Mouse (Mus musculus) cerebellum, adult 2 months (tissue): Measurements from ENCODE around the gene B3galnt1.

ENCODE experiments used
- CTCF ChIP-seq: fragments of 200-500 bp; IDR thresholded peaks from 2 replicates; pipeline ENCODE4 v1.5.1; 2011; ENCODE audit warnings: low read depth, mild to moderate bottlenecking, control low read depth, low read length, moderate library complexity, borderline replicate concordance; ENCODE audit not compliant: insufficient read depth
- POLR2A ChIP-seq: fragments of 200-500 bp; IDR thresholded peaks from 2 replicates; pipeline ENCODE4 v1.6.1; 2011; ENCODE audit warnings: low read length, control low read depth, borderline replicate concordance; ENCODE audit not compliant: insufficient read depth

DNA sequence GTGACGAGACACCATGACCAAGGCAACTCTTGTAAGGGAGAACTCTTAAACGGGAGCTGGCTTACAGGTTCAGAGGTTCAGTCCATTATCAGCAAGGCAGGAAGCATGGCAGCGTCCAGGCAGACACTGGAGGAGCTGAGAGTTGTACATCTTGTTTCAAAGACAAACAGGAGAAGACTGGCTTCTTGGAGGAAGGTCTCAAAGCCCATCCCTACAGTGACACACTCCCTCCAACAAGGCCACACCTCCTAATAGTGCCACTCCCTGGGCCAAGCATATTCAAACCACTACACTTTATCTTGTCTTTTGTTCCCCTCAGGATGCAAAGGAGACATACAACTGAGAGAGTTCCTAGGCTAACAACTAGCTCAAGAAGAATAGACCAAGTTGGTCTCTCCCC is 2.6 kb downstream of the B3galnt1 start:
- no peak for TF ChIP-seq CTCF
- no peak for TF ChIP-seq POLR2A
